Mouse (Mus musculus) cortical plate, adult 2 months (tissue): ENCODE measurements around the gene Tmem51.

ENCODE experiments used
- CTCF ChIP-seq: fragments of 200-500 bp; IDR thresholded peaks from 2 replicates; pipeline ENCODE4 v1.5.1; 2011; ENCODE audit warnings: mild to moderate bottlenecking, control low read depth, low read length; ENCODE audit not compliant: insufficient read depth; ENCODE audit errors: extremely low read depth
- POLR2A ChIP-seq: fragments of 200-500 bp; IDR thresholded peaks from 2 replicates; pipeline ENCODE4 v1.6.1; 2011; ENCODE audit warnings: mild to moderate bottlenecking, low read length, control low read depth; ENCODE audit not compliant: insufficient read depth; ENCODE audit errors: extremely low read depth

DNA sequence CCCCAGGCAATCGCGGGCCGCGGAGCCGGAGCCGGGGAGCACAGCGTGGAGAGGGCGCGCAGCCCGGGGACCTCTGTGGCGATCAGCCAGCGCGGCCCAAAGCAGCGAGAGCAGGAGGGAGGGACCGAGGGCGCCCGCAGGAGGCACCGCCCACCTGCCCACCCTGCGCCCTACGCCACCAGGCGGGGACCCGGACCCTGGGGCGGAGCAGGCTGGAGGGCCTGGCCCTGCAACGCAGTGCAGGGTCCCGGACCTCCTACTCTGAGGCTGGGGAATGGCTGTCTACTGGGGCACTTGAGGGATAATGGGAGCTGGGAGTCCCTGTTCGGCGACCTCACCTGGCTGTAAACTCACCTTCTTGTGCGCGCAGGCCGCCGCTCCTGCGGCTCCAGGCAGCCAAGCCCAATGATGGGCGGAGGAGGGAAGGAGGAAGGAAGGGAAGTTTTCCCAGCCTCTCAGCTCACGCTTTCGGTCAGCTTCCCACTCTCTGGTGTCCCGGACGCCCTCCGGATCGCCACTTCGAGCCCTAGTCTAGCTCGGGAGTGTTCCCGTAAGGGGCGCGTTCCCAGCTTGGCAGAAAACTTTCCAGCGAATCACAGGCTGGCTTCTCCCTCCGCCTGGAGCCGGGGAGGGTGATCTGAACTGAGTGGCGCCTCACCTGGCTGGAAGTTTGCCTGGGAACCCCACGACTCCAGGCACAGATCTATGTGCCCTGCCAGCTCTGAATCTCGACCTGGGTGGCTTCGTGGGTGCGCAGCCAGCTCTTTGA is at the start of gene Tmem51:
- no peak for TF ChIP-seq CTCF
- TF ChIP-seq POLR2A, result no peak
